Mouse (Mus musculus): ENCODE data around the gene Slc12a9. TPM values are rescaled to one million over a fixed set of nuclear protein-coding genes. Genes with fewer than 3 reads are reported as not detected.
A peak's percentile ranks its signal among the peaks of the same experiment; 100 is the strongest.

Gene Slc12a9
- polyA plus RNA-seq, 1 experiment, result 7.7 TPM

DNA sequence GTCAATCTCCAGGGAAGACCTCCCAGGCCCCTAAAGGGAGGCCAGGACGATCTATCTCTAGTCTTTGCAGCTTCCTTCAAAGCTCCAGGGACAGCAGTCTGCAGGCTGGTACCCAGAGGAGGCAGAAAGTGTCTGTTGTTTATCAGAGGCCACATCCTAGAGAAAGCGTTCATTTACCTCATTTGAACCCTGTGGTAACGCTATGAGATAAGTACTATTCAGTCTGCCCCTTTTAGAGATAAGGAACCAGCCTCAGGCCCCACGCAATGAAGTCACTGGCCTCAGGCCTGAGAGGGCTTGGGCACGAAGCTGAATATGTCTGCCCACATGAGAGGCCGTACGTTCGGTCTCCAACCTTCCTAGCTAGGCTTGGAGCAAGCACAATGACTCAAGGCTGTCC lies 16.0 kb downstream of the Slc12a9 start:
- TF ChIP-seq POLR2A (IDR thresholded peaks at IDR 0.05; ENCODE audit: low read depth, low read length) (no peak), CTCF (IDR thresholded peaks at IDR 0.05; ENCODE audit: borderline replicate concordance, insufficient read depth, low read length) (no peak)
- H3K27ac ChIP-seq (ENCODE audit: insufficient read depth, low read length), result no peak overlapping the region
- peaks cover 5% of the 10 kb centered on the region; the same call in 1 of the 2 replicates for H3K4me1 ChIP-seq (ENCODE audit: control insufficient read depth, insufficient read depth, low read length)
- H3K4me3 ChIP-seq (ENCODE audit: insufficient read depth, low read length), result no peak overlapping the region

DNA sequence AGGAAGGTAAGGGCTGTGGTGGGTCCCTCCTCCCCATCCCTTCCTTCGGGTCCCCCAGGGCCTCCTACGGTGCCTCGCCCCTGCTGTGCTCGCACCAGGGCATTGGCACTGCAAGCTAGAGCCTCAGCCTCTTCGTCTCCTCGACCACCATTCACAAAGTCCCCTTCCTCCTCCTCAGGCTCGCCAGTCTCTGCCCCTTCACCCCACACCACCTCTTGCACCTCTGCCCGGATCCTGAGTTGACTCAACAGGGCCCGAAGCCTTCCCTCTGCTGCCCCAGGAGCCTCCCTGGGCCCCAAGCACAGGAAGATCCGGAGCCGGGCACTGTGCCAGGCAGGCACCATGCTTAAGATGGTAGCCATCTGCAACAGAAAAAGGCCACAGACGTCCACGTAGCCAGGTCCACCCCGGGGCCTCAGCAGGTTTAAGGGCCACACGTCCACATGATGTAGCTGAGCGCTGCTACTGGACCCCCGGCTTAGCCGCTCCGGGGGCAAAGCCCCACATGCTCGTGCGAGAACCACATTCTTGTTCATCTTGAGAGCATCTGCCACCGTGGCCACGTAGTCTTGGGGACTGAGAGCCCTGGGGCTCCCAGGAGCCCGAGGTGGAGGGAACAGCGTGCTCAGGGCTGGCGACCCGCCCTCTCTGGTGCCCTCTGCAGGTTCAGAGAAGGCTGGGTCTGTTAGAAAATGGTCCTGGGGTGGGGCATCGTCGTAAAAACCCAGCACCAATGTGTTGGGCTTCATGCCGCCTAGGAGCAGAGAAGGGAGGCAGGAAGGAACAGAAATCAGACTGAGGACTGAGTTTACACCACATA lies 18.1 kb downstream of the Slc12a9 start:
- TF ChIP-seq CTCF (IDR thresholded peaks at IDR 0.05; ENCODE audit: borderline replicate concordance, insufficient read depth, low read length), result no peak
- no peak for TF ChIP-seq POLR2A (IDR thresholded peaks at IDR 0.05; ENCODE audit: low read depth, low read length)
- Histone ChIP-seq H3K27ac (ENCODE audit: insufficient read depth, low read length) (no peak overlapping the region), H3K4me3 (ENCODE audit: insufficient read depth, low read length) (no peak overlapping the region), H3K4me1 (ENCODE audit: control insufficient read depth, insufficient read depth, low read length) (peaks cover 5% of the 10 kb centered on the region; the same call in 1 of the 2 replicates)

DNA sequence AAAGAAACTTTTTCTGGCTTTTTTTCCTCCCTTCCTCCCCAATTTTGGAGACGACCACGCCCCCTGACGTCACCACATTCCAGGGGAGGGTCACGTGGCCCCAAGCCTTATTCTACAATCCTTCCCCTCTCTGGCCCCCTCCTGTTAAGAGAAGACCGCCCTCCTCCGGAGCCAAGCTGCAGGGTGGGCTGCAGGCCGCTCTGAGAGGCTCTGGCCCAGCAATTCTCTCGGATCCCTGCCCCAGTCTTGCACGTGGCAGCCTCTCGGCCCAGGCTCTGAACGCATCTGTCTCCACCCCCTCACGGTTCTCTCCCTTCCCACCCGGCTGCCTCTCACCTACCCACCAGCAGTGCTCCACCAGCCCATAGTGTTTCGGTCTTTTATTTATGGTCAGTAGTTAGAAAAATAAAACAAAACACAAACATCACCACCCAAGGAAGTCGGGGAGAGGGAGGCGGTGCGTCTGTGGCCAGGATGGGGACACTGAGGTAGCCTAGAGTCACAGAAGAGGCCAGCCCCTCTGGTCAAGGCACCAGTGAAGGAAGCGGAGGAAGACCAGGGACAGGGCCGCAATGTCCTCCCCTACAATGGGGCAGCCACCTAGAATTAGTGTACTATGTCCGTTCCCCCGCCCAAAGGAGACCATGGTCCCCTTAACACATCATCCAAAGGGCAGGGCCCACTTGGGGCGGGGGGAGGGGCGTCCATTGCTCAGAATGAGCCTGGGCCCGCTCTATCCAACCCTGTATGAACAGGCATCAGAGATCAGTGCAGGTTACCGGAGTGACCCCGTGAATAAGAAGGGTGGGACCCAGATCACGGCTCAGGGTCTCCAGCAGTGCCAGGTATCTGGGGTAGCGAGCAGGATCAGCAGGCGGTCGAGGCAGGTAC lies 19.0 kb downstream of the Slc12a9 start, which contains the start of gene Trip6:
TSS of gene Trip6 (minus strand) at position 212 of the 891 bp plus-strand sequence.
- Histone ChIP-seq H3K27ac (ENCODE audit: insufficient read depth, low read length) (peak within 1 kb of the TSS; percentile 81), H3K4me3 (ENCODE audit: insufficient read depth, low read length) (peak within 1 kb of the TSS; percentile 82), H3K4me1 (ENCODE audit: control insufficient read depth, insufficient read depth, low read length) (peaks cover 5% of the 10 kb centered on the region; the same call in 1 of the 2 replicates)
- TF ChIP-seq CTCF (IDR thresholded peaks at IDR 0.05; ENCODE audit: borderline replicate concordance, insufficient read depth, low read length) (no peak), POLR2A (IDR thresholded peaks at IDR 0.05; ENCODE audit: low read depth, low read length) (peak; percentile 34)

DNA sequence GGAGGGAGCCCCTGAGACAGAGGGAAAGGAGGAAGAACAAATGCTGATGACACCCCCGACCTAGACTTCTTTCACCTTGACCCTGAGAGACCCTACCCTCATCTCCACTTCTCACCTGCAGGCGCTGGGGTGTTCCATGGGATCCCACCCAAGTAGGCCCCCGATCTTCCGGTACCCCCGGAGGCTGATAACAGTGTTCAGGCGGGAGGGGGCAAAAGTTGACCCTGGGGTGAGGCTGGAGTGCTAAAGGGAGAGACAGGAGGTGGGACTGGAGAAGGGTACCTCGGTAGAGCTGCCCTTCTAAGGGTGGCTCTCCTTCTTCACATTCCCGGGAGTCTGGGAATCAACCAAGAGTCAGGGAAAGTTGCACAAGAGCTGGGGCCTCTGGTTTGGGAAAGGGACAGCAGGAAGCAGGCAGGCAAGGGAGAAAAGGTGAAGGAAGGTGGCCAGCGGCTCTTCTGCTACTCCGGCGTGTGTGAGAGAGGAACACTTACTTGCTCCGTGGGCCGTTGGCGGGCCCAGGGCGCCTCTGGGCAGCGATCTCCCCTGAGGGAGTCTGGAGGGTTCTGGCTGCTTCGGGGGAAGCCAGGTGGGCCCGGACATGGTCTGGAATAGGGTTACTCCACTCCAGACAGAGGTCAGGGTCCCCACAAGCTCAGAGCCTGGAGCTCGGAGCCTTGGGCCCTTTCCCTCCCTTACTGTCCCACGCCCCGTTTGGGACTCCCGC lies 19.8 kb downstream of the Slc12a9 start:
- H3K27ac ChIP-seq (ENCODE audit: insufficient read depth, low read length), result peak overlapping the region; percentile 81
- H3K4me3 ChIP-seq (ENCODE audit: insufficient read depth, low read length), result peak overlapping the region; percentile 82
- peaks cover 5% of the 10 kb centered on the region; the same call in 1 of the 2 replicates for H3K4me1 ChIP-seq (ENCODE audit: control insufficient read depth, insufficient read depth, low read length)
- TF ChIP-seq POLR2A (IDR thresholded peaks at IDR 0.05; ENCODE audit: low read depth, low read length) (peak; percentile 93), CTCF (IDR thresholded peaks at IDR 0.05; ENCODE audit: borderline replicate concordance, insufficient read depth, low read length) (no peak)

GRCm38 (mm10) chr5:137308356-137308755 lies 25.0 kb downstream of the Slc12a9 start:
- Histone ChIP-seq H3K27ac (ENCODE audit: insufficient read depth, low read length) (peak overlapping the region; percentile 79; the same call in 1 of the 2 replicates), H3K4me3 (ENCODE audit: insufficient read depth, low read length) (peak overlapping the region; percentile 81; the same call in 1 of the 2 replicates), H3K4me1 (ENCODE audit: control insufficient read depth, insufficient read depth, low read length) (peaks cover 14% of the 10 kb centered on the region)
- TF ChIP-seq CTCF (IDR thresholded peaks at IDR 0.05; ENCODE audit: borderline replicate concordance, insufficient read depth, low read length), result no peak
- no peak for TF ChIP-seq POLR2A (IDR thresholded peaks at IDR 0.05; ENCODE audit: low read depth, low read length)

DNA sequence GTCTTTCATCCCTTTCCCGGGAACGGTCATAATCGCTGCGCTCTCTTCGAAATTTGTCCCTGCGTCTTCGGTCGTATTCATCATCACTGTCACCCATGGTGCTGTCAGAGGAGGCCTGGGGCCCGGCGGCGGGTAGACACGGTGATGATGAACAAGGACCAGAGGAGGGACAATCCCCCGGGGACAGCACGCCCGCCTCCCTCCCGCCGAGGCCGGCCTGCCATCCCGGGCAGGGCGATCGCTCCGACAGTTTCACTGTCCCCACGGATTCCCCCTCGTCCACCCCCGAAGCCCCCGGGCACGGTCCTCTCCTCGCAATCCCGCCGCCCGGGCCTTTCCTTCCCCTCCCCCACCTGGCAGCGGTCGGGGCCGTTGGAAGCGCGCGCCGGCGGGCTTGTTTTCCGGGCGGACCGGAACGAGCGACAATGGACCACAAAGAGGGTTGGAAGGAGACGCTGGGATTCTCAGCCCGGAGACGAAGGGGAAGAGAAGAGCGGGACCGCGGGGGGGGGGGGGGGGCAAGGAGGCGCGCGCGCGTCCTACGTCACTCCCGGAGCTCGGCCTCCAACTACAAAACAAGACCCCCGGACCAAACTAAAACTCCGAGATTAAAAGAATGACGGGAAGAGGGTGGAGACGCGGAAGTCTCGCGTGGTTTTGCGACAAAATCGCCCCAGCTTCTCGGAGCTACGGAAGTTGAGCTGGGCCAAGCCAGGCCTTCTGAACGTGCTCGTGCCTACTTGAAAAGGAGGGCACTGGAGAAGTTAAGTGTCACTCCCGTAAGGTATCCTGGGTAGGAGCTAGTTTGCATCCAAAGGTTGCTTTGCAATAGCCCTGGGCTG lies 26.1 kb downstream of the Slc12a9 start, which contains the start of gene Srrt:
TSS of gene Srrt (minus strand) at position 604 of the 842 bp plus-strand sequence.
- peak within 1 kb of the TSS; percentile 79 for H3K27ac ChIP-seq (ENCODE audit: insufficient read depth, low read length)
- TF ChIP-seq CTCF (IDR thresholded peaks at IDR 0.05; ENCODE audit: borderline replicate concordance, insufficient read depth, low read length), result no peak
- TF ChIP-seq POLR2A (IDR thresholded peaks at IDR 0.05; ENCODE audit: low read depth, low read length), result peak; percentile 87
- peak within 1 kb of the TSS; percentile 81 for H3K4me3 ChIP-seq (ENCODE audit: insufficient read depth, low read length)
- H3K4me1 ChIP-seq (ENCODE audit: control insufficient read depth, insufficient read depth, low read length), result peaks cover 14% of the 10 kb centered on the region

DNA sequence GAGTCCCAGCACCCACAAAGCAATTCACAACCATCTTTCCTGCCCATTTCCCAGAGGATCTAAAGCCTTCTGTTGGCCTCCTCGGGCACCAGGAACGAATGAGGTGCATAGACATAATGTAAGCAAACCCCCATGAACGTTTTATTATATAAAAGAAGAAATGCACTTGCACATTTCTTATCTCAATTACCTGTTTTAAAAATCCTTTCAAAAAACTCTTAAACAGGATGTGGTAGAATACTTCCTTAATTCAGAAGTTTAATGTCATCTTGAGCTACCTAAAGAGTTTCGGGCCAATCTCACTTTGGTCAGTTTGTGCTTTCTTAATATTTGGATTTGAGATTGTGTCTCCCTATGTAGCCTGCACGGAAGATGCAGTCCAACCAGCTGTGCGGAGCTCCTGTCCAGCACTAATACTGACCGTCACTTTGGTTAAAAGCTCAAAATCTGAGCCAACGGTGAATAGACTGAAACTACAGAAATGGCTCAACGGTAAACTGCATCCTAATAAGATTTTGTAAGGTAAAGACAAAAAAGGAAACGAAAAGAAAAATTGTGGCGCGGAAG lies 26.9 kb downstream of the Slc12a9 start:
- TF ChIP-seq CTCF (IDR thresholded peaks at IDR 0.05; ENCODE audit: borderline replicate concordance, insufficient read depth, low read length) (no peak), POLR2A (IDR thresholded peaks at IDR 0.05; ENCODE audit: low read depth, low read length) (no peak)
- peak overlapping the region; percentile 81 for H3K4me3 ChIP-seq (ENCODE audit: insufficient read depth, low read length)
- peak overlapping the region; percentile 79; the same call in 1 of the 2 replicates for H3K27ac ChIP-seq (ENCODE audit: insufficient read depth, low read length)
- peaks cover 14% of the 10 kb centered on the region for H3K4me1 ChIP-seq (ENCODE audit: control insufficient read depth, insufficient read depth, low read length)

DNA sequence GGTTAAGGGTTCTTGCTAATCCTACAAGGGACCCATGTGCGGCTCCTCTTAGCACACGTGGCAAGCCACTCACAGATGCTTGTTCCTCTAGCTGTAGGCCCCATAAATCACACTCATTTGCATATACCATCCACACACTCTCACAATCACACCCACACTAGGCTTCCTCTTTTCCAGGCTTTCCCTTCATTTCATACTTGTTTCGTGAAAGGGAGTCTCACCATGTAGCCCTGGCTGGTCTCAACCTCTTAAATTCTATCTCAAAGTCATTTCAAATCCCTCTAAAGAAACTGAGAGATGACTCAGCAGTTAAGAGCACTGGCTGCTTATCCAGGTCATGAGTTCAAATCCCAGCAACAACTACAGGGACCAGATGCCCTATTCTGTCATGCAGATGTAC lies 27.6 kb downstream of the Slc12a9 start:
- Histone ChIP-seq H3K4me3 (ENCODE audit: insufficient read depth, low read length) (peak overlapping the region; percentile 81), H3K4me1 (ENCODE audit: control insufficient read depth, insufficient read depth, low read length) (peaks cover 14% of the 10 kb centered on the region), H3K27ac (ENCODE audit: insufficient read depth, low read length) (no peak overlapping the region)
- no peak for TF ChIP-seq POLR2A (IDR thresholded peaks at IDR 0.05; ENCODE audit: low read depth, low read length)
- no peak for TF ChIP-seq CTCF (IDR thresholded peaks at IDR 0.05; ENCODE audit: borderline replicate concordance, insufficient read depth, low read length)
